Mouse (Mus musculus): Measurements from ENCODE around the gene Pld5. TPM values are rescaled to one million over a fixed set of nuclear protein-coding genes. Genes with fewer than 3 reads are reported as not detected.

The Pld5 gene
- total RNA-seq, 2 experiments from 2014 or later = 0.12 to 0.29 TPM

- no peak for DNase-seq
- intact Hi-C loops (cut with DNase I) = no loop called here
Observed at GRCm38 (mm10) chr1:176174971-176175370, 100.1 kb downstream of the Pld5 start.

GRCm38 (mm10) chr1:176167784-176168183 is 107.3 kb downstream of the Pld5 start:
- no peak for DNase-seq
- intact Hi-C loops (cut with DNase I) = no loop called here

- DNase-seq = no peak
- intact Hi-C loops (cut with DNase I) = no loop called here
Observed at GRCm38 (mm10) chr1:176167114-176167513, 108.0 kb downstream of the Pld5 start.

- intact Hi-C loops (cut with DNase I) = no loop called here
Observed at GRCm38 (mm10) chr1:176145306-176145705, 129.8 kb downstream of the Pld5 start.

DNA sequence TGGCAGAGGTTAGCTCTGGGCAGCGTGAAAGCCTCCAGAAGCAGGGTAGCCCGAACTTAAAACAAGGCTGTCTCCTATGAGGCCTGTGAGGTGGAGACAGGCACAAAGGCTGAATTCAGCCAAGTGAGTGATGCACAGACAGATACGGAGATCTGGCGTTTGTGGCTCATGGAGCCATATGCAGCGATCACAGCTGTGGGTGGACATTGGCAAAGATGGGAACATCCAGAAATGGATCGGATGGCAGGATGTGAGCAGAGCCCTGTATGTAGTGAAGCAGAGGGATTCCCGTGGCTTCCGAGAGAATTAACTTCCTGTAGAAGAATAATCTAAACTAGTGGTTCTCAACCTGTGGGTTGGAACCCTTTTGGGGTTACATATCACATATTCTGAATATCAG is 140.7 kb downstream of the Pld5 start:
- intact Hi-C loops (cut with DNase I) = no loop called here
- DNase-seq = no peak

More at GRCm38 (mm10) chr1:176145306-176145705, 129.8 kb downstream of the Pld5 start:
- DNase-seq = no peak

DNA sequence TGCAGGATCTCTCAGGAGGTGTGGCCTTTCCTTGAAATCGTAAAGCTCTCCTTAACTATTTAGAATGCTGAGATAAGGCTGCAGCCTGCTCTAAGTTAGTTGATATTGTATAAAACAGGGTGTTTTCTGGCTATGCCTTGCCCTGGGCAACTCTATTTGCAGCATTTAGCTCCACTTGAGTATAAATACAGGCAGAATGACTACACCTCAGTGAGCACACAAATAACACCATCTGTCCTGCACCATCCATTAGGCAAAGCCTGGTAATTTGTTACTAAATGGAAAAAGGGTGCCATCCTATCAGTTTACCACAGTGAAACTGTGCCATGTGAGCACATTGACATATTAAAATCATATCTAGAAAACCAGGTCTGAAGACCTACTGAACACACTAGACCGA is 149.3 kb downstream of the Pld5 start:
- no peak for DNase-seq
- intact Hi-C loops (cut with DNase I) = no loop called here

DNA sequence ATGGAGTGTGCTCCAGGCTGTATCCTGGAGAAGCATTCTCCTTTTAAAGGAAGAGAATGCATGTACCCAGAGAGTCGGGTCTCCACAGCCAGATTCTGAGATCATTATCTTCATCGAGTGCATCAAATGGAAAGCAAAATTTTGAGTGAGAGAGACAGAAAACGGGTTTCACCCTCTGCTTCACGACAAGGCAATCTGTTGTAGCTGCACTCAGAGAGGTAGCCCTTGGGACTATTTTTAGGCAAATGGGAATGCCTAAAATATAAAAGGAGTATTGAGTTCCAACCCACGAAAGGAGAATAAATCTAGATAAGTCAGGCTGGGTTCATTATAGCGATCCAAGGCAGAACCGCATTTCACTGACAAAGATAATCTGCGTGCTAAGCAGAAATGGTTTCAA is 150.7 kb downstream of the Pld5 start:
- intact Hi-C loops (cut with DNase I) = no loop called here
- DNase-seq = no peak

DNA sequence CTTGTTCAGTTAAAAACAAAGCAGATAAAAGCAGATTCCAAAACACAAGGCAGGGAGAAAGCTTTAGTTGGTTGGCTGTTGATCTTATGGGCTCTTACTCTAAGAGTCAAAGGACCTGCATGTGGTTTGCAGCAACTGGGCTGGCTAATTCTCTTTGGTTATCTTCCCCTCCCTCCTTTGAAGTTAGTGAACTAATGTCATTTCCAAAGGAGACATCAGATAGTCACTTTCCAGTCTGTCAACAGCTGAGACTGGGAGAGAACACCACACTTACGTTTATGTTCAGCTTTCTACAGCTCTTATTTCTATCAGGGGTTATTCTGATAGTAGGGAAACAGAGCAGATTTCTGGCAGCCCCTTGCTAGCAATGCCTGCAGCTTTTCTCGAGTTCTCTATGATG is 151.3 kb downstream of the Pld5 start:
- no peak for DNase-seq
- intact Hi-C loops (cut with DNase I) = no loop called here

GRCm38 (mm10) chr1:176115604-176116003 is 159.5 kb downstream of the Pld5 start:
- DNase-seq = no peak
- intact Hi-C loops (cut with DNase I) = no loop called here

DNA sequence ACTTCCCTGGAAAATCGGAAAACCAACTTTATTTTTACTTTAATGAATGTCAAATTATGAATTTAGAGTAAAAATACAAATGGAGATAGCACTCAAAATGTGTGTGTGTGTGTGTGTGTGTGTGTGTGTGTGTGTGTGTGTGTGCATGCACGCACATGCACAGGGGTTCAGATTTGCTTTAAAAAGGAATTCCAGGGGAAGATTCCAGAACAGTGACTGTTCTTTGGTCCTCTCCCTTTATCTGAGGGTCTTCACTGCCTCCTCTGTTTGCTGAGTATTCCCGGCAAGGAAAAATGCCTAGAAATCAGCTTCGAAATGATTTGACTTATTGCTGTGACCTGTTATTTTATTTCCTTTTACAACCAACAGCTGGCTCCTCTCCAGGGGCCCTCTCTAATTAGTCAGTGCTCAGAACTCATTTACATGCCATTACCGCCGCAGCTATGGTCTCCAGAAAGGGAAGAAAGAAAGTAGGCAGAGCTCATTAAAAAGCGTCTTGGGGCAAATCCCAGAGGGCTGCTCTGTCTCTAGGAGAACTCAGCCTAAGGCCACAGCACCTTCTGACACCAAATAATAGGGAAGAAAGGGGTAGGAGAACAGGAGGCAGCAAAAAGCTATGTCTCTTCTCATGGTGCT is 176.3 kb downstream of the Pld5 start:
- DNase-seq = no peak
- intact Hi-C loops (cut with DNase I) = no loop called here

- intact Hi-C loops (cut with DNase I) = no loop called here
- DNase-seq = no peak
Observed at GRCm38 (mm10) chr1:176092119-176092518, 183.0 kb downstream of the Pld5 start.

DNA sequence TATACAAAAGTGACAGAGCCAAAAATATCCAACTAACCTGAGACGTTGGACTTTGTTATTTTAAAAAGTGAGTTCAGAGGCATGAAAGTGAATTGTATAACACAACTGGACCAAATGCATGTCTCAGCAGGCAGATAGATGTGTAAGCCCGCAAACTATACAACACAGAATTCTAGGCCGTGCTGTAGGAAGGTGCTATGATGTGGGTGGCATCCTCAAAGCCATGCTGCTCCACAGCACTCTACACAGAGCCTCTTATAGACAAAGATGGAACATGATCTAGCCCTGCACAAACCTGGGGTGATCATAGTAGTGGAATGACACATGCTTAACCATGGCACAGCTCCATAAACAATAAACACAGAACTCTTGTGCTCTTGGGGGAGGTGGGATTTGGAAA is 185.7 kb downstream of the Pld5 start:
- DNase-seq = no peak
- intact Hi-C loops (cut with DNase I) = no loop called here

- intact Hi-C loops (cut with DNase I) = no loop called here
- DNase-seq = no peak
Observed at GRCm38 (mm10) chr1:176085952-176086648, 189.0 kb downstream of the Pld5 start.

- intact Hi-C loops (cut with DNase I) = no loop called here
Observed at GRCm38 (mm10) chr1:176082306-176082705, 192.8 kb downstream of the Pld5 start.

GRCm38 (mm10) chr1:176080969-176081368 is 194.1 kb downstream of the Pld5 start:
- no peak for DNase-seq
- intact Hi-C loops (cut with DNase I) = no loop called here

More at GRCm38 (mm10) chr1:176082306-176082705, 192.8 kb downstream of the Pld5 start:
- no peak for DNase-seq

DNA sequence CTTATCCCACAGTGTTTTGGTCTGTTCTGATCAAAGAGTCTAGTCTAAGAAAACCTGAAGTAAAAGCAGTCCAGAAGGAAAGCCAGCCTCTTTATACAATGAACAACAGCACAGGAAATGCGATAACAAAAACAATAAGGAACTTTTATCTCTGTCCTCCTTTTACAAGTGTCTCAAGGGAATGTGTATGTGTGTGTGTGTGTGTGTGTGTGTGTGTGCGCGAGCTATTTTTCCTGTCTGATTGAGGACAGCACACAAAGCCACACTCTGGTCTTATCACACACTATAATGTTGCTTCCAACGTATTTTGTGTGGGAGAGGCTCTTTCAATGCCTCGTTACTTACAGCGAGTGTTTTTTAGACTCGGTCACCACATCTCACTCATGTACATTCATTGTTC is 196.7 kb downstream of the Pld5 start:
- intact Hi-C loops (cut with DNase I) = no loop called here
- DNase-seq = no peak

DNA sequence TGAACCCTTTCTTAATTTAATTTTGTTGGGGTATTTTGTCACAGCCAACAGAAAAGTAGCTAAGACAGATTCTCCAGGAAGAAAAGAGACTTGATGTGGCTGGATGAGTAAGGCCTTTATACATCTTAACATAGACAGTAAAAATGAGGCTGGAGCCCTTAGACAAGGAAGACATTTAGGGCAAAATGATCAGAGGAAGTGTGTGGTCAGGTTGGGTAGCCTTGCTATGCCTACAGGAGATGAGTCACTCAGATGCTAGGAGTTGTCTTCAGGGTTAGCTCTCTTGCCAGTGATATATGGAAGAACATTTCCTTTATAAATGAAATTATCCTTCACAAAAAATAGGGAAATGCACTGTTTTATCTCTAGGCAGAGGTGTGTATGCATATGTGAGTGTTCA is 198.3 kb downstream of the Pld5 start:
- DNase-seq = no peak
- intact Hi-C loops (cut with DNase I) = no loop called here

DNA sequence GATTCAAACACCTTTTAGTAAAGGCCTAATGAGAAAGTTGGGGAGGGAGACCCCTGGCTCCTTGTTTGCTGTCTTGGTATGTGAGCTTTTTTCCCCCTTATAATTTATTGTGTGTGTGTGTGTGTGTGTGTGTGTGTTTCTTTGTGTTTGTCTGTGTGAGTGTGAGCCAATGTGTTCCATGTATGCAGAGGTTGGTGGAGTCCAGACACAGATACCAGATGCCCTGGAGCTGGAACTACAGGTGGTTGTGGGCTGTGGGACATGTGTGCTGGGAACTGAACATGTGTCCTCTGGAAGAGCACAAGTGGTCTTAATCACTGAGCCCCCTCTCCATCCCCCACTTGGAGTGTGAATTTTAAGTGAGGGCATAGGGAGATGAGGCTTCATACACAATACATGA is 199.3 kb downstream of the Pld5 start:
- intact Hi-C loops (cut with DNase I) = no loop called here
- DNase-seq = no peak

GRCm38 (mm10) chr1:176075409-176075808 is 199.7 kb downstream of the Pld5 start:
- intact Hi-C loops (cut with DNase I) = no loop called here
- peak; percentile 69 to 70 for DNase-seq

- DNase-seq = no peak
- intact Hi-C loops (cut with DNase I) = no loop called here
Observed at GRCm38 (mm10) chr1:176074526-176074925, 200.6 kb downstream of the Pld5 start.

- no peak for DNase-seq
- intact Hi-C loops (cut with DNase I) = no loop called here
Observed at GRCm38 (mm10) chr1:176065281-176065680, 209.8 kb downstream of the Pld5 start.

GRCm38 (mm10) chr1:176064471-176064870 is 210.6 kb downstream of the Pld5 start:
- intact Hi-C loops (cut with DNase I) = no loop called here
- no peak for DNase-seq

DNA sequence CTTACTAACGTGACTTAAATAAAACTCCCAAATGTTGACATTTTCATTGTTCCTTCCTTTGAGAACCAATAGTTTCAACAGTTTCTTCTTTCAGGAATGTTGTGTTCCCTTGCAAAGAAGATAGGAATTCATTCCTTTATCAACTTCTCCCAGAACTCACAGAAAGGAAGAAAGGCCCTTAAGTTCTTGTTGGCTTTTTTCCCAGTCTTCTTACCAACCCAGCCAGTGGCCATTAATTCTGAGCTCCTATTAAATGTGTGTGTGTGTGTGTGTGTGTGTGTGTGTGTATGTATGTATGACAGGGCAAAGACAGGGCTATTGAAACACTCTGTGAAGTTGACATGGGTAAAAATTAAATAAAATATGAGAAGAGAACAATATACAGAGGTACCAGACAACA is 221.5 kb downstream of the Pld5 start:
- DNase-seq = no peak
- intact Hi-C loops (cut with DNase I) = no loop called here
